Mouse (Mus musculus): ENCODE measurements around the gene Lhx1. TPM values are rescaled to one million over a fixed set of nuclear protein-coding genes. Genes with fewer than 3 reads are reported as not detected.

The Lhx1 gene
- polyA plus RNA-seq, 1 experiment from 2014 or later = 0.11 TPM

DNA sequence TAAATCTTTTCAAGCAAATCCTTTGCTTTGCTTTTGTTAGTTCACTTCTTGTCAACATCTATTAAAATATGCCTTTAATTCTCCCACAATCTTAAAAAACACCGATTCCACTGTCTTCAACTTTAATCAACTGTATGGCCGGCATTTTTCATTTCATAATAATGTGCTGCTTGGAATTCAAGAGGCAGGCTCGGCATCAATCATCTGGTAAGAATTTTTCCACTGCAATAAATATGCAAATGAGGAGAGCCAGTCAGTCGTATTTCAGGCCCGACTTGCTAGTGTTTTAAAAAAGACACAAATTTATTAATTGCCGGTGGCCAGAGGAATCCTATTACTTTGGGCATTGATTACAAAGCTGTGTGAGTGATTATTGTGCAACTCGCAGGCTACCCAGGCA lies 43.7 kb downstream of the Lhx1 start:
- 52% methylated on average over 7 of the region's 7 CpGs for WGBS
- H3K27ac ChIP-seq (replicated peaks; ENCODE audit: low read depth, low read length) = no peak overlapping the region
- ATAC-seq (ENCODE audit: low read depth) = no peak

DNA sequence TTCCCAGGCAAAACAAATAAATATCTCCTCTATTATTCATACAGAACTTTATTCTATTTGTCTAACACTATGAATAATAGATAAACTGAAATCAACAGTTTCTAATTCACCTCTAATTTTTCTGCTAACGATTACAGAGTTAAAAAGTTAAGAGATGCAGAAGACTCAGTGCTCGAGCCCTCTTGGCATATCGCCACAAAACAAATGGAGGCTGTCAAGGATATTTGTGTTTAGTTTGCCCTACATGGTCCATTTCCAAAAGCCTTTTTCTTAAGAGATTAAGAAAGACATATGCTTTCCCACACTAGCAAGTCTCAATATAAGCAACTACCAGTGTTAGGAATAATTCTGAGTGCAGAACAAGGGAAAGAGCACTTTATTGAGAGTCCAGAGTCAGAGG lies 44.9 kb downstream of the Lhx1 start:
- WGBS = 53% methylated on average over 3 of the region's 3 CpGs
- no peak for ATAC-seq (ENCODE audit: low read depth)
- Histone ChIP-seq H3K9me3 (ENCODE audit: control insufficient read depth, low read length) (no peaks in the 10 kb centered on the region), H3K4me2 (ENCODE audit: low read depth, low read length) (no peak overlapping the region), H3K4me3 (ENCODE audit: low read depth, low read length) (no peak overlapping the region), H3K27me3 (replicated peaks; ENCODE audit: control insufficient read depth, insufficient read depth, low read length) (no peaks in the 10 kb centered on the region), H3K9ac (ENCODE audit: low read depth, low read length) (no peak overlapping the region), H3K27ac (replicated peaks; ENCODE audit: low read depth, low read length) (no peak overlapping the region), H3K36me3 (ENCODE audit: control insufficient read depth, insufficient read depth, low read length) (no peaks in the 10 kb centered on the region), H3K4me1 (ENCODE audit: control insufficient read depth, insufficient read depth, low read length) (peaks cover 7% of the 10 kb centered on the region; the same call in 1 of the 2 replicates)
- DNase-seq (ENCODE audit: low spot score) = peak; percentile 33

More for the DNA sequence above, 43.7 kb downstream of the Lhx1 start:
- no peaks in the 10 kb centered on the region for H3K27me3 ChIP-seq (replicated peaks; ENCODE audit: control insufficient read depth, insufficient read depth, low read length)
- no peak overlapping the region for H3K4me3 ChIP-seq (ENCODE audit: low read depth, low read length)
- no peaks in the 10 kb centered on the region for H3K9me3 ChIP-seq (ENCODE audit: control insufficient read depth, low read length)
- DNase-seq (ENCODE audit: low spot score) = no peak
- H3K36me3 ChIP-seq (ENCODE audit: control insufficient read depth, insufficient read depth, low read length) = no peaks in the 10 kb centered on the region
- H3K4me2 ChIP-seq (ENCODE audit: low read depth, low read length) = no peak overlapping the region
- peaks cover 7% of the 10 kb centered on the region; the same call in 1 of the 2 replicates for H3K4me1 ChIP-seq (ENCODE audit: control insufficient read depth, insufficient read depth, low read length)
- no peak overlapping the region for H3K9ac ChIP-seq (ENCODE audit: low read depth, low read length)

DNA sequence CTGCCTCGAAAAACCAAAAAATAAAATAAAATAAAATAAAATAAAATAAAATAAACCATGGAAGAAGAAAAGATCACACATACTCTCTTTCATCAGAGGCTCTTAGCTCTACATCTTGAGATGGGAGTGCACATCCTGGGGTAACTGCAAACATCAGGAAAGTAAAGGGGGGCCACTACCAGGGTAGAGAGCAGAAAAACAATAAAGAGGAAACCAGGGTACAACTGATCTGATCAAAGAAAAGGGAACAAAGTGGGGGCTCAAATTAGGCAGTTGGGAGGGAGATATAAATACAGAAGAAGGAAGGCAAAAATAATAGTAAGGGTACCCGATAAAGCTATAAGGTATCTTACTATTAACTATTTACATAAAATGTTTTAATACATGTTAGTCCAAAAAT lies 48.7 kb downstream of the Lhx1 start:
- peaks cover 7% of the 10 kb centered on the region; the same call in 1 of the 2 replicates for H3K4me1 ChIP-seq (ENCODE audit: control insufficient read depth, insufficient read depth, low read length)
- H3K9me3 ChIP-seq (ENCODE audit: control insufficient read depth, low read length) = no peaks in the 10 kb centered on the region
- DNase-seq (ENCODE audit: low spot score) (no peak), ATAC-seq (ENCODE audit: low read depth) (no peak)
- peaks cover 4% of the 10 kb centered on the region for H3K36me3 ChIP-seq (ENCODE audit: control insufficient read depth, insufficient read depth, low read length)
- H3K4me2 ChIP-seq (ENCODE audit: low read depth, low read length) = no peak overlapping the region
- no peaks in the 10 kb centered on the region for H3K27me3 ChIP-seq (replicated peaks; ENCODE audit: control insufficient read depth, insufficient read depth, low read length)
- no peak overlapping the region for H3K4me3 ChIP-seq (ENCODE audit: low read depth, low read length)
- 93% methylated on average over 2 of the region's 2 CpGs for WGBS
- no peak overlapping the region for H3K27ac ChIP-seq (replicated peaks; ENCODE audit: low read depth, low read length)
- no peak overlapping the region for H3K9ac ChIP-seq (ENCODE audit: low read depth, low read length)

DNA sequence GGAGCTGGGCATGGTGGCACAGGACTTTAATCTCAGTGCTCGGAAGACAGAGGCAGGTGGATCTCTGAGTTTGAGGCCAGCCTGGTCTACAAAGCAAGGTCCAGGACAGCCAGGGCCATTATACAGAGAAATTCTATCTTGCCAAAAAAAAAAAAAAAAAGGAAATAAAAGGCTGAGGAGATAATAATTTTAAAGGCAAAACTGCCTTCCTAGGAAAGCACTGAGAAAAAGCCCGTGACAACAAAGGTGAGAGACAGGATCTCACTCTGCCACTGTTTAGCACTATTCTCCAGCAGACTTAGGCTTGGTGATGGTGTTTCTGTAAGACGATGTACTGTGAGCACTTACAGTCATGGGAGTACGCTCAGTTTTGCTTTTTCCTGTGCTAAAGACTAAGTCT lies 49.3 kb downstream of the Lhx1 start:
- WGBS = 92% methylated on average over 4 of the region's 4 CpGs
- Histone ChIP-seq H3K27me3 (replicated peaks; ENCODE audit: control insufficient read depth, insufficient read depth, low read length) (no peaks in the 10 kb centered on the region), H3K36me3 (ENCODE audit: control insufficient read depth, insufficient read depth, low read length) (peaks cover 8% of the 10 kb centered on the region), H3K27ac (replicated peaks; ENCODE audit: low read depth, low read length) (no peak overlapping the region), H3K4me2 (ENCODE audit: low read depth, low read length) (no peak overlapping the region), H3K9me3 (ENCODE audit: control insufficient read depth, low read length) (no peaks in the 10 kb centered on the region), H3K4me1 (ENCODE audit: control insufficient read depth, insufficient read depth, low read length) (peaks cover 7% of the 10 kb centered on the region; the same call in 1 of the 2 replicates), H3K9ac (ENCODE audit: low read depth, low read length) (no peak overlapping the region), H3K4me3 (ENCODE audit: low read depth, low read length) (no peak overlapping the region)
- ATAC-seq (ENCODE audit: low read depth) (no peak), DNase-seq (ENCODE audit: low spot score) (no peak)

DNA sequence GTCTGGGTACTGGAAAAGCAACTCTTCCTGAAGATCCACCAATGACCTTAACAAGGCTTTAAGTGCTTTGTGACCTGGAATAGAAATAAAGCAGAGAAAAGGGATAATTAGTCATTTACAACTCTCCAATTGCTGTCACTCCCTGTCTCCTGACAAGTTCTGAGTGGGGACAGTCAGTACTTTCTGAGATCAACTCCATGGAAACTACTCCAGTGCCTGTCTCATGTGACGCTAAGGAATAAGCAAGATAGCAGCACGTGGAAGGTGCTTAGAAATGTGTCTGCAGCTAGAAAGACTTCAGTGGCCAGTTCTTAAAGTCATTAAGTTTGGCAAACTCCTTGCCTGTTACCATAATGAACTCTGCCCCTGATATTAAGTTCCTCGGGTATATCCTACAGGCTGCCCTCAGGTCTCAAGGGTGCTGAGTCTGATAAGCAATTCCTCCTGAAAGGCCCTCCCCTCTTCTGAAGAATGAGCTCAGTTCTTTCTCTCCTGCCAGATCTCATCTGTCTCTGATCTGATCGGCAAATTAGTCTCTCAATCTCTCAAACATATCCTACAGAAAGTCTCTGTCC lies 52.2 kb downstream of the Lhx1 start:
- Histone ChIP-seq H3K9me3 (ENCODE audit: control insufficient read depth, low read length) (no peaks in the 10 kb centered on the region), H3K27ac (replicated peaks; ENCODE audit: low read depth, low read length) (no peak overlapping the region), H3K36me3 (ENCODE audit: control insufficient read depth, insufficient read depth, low read length) (peaks cover 26% of the 10 kb centered on the region), H3K4me2 (ENCODE audit: low read depth, low read length) (no peak overlapping the region), H3K27me3 (replicated peaks; ENCODE audit: control insufficient read depth, insufficient read depth, low read length) (no peaks in the 10 kb centered on the region), H3K4me1 (ENCODE audit: control insufficient read depth, insufficient read depth, low read length) (no peaks in the 10 kb centered on the region), H3K9ac (ENCODE audit: low read depth, low read length) (no peak overlapping the region), H3K4me3 (ENCODE audit: low read depth, low read length) (no peak overlapping the region)
- DNase-seq (ENCODE audit: low spot score) (no peak), ATAC-seq (ENCODE audit: low read depth) (no peak)
- 76% methylated on average over 4 of the region's 4 CpGs for WGBS

Other genes starting within 250 kb of the Lhx1 start
- 39.9 and 40.3 TPM in 2 replicates for gene Aatf, start 12.0 kb downstream of the Lhx1 start, polyA plus RNA-seq (2014; fragmentation: Nextera tagmentation; extraction: Ambion mirVana)

All from embryonic facial prominence, embryonic 14.5 days (tissue).